Mouse (Mus musculus): ENCODE data around the gene Evi2a.

Evi2a gene

DNA sequence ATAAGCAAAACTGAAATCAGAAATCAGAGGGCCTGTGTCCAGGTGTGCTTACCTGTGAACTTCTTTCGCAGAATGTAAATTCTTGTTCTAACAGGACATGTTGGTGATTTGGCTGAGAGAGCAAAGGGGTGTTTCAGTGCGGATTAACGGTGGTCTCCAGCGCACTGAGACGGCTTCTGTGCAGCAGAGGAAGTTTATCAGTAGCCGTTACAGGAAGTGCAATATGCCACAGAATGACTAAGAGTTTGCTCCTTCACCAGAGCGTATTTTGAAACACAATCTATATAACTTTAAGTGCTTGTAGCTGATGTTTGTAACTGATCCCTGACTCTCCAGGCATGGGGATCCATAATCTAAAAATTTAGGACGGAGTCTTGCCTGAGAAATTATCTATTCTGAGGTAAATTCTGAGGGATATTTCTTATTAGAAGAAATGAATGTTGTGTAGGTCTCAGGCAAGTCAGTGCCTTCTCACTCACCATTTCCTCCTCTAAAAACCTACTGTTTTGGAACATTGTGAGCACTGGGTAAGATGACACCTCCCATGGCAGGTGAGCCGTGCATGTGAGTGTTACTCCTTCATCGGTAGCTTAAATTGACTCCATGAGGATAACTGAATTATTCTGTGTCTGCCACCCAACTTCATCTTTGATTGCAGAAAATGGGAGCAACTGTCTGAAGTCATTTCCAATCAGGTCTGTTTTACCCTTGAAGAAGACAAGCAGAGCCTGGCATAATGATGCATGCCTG lies 6.7 kb downstream of the Evi2a start, which contains the start of gene Evi2b:
Gene Evi2b (minus strand): TSS at position 203 of the 750 bp plus-strand sequence.
- DNase-seq = no peak

DNA sequence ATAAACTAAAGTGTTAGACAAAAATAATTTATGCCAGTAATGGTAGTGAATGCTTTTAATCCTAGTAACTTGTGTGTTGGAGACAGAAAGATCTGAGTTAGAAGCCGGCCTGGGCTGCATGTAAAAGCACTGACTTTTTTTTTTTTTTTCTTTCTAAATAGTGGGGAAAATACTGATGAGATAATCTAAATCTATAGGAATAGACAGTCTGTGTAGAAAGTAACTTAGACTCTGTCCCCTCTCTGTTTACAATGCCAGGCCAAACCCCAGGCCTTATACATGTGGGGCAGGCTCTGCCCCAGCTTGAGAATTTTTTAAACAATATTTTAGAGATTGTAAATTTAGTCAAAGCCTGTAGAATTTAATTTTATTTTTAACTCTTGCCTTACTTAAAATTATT lies 7.5 kb downstream of the Evi2a start:
- DNase-seq = no peak

DNA sequence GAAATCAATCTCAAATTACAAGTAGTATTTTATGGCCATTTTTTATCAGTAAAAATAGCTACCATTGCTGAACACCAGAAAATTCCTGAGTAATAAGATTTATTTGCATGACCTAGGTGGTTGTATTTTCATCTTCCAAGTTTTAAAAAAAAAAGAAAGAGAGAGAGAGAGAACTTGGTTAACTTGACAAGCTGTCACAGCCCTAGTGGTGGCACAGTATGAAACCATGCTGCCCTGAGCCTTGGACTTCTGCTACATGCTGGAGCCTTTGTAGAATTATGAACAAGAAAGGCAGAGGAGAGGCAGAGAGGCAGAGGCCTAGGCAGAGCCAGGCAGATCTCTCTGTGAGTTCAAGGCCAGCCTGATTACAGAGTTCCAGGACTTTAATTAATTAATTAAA lies 8.5 kb downstream of the Evi2a start:
- no peak for DNase-seq

DNA sequence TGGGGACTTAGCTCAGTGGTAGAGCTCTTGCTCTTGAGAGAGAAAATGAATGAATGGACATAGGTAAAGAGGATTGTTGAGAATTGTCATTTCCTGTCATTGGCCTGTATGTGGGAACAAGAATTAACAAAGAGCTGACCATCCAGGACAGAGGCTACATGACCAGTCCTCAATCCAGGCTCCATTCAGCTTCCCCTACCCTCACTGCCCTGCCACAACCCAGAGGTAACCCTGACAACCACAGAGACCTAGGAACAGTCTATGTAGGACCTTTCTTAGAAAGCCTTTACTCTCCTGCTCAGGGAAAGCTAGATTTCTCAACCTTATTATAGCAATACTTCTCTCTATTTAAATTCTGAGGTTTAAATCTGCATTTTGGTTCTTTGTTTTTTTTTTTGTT lies 9.6 kb downstream of the Evi2a start:
- DNase-seq = no peak

DNA sequence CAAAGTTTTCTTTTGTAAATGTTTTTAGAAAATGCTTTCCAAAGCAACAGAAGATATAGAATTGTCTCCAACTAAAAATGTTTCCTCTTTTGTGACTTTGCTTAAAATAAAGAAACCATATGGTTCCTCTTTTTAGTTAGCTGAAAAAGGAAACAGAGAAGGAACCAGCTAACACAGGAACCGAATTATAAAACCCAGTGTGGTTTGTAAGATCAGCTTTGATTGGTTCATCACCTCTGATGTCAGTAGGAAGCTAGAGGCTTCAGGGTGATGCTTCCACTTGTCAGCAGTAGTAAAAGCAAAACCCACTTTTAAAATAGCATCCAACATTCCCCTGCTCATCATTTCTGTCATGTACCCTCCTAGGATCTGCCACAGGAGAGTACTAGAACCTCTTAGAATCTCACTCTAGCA lies 10.5 kb downstream of the Evi2a start:
- no peak for DNase-seq

DNA sequence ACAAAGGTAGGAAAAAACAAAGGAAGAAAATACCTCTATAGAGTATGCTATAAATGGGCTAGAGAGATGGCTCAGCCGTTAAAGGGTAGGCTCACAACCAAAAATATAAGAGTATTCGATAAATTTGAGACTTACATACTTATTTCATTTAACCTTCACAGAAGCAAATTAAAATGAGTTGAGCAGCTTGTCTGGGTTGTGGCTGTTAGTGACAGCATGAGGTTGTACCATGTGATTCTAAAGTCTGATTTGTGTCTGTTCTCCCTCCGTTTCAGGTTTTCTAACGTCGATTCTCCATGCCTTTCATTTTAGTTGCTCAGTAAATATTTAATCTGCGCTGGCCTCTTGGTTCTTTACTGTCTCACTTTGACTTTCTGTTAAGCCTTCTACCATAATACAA lies 11.1 kb downstream of the Evi2a start:
- no peak for DNase-seq

DNA sequence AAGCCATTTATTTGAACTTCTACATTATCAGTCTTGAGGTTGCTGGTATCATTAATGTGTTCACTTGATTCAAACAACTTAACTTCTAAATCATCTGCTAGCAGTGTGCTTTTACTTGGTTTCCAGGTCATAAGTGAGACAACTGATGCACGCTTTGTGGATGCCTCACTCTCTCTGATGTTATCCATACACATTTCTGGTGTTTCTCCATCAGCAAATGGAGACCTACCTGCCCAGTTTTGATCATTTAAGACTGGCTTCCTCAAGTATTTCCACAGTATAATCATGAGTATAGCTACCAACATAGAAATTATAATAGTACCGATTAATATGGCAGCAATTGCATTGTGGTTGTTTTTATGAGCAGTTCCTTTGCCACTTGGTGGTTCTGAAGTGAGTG lies 14.6 kb downstream of the Evi2a start:
- no peak for DNase-seq

DNA sequence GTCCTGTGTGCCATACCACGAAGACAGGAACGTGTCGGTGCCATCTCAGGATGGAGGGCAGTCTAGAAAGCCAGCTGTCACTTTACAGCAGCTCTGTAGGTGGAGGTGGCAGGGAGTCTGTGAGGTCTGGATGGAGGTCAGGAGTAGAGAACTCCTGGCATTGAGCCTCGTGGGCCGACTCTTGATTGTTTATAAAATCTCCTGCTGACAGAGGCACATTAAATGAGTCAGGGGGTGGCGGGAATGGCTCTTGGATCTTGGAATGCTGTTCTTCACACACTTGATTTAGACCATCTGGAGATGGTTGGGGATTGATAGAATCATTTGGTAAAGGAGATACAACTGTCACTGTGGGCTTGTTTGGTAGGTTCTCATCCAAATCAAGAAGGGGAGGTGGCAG lies 15.1 kb downstream of the Evi2a start:
- no peak for DNase-seq

DNA sequence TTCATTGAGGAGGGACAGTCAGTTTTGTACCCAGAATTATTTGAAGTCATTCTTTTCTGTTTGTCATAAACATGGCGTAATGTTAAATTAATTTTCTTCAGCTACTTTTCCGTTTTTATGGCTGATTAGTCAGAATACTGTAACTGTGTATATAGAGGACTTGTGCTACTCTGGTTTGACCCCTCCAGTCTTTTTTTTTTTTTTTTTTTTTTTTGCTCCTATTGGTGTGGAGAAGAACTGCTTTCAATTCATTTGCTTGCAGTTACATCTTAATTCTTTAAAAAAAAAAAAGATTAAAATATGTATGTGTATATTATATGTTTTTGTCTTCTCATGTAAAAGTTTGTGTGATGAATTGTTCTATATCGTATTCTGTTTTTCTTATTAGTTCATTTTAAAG lies 18.4 kb downstream of the Evi2a start:
- no peak for DNase-seq

DNA sequence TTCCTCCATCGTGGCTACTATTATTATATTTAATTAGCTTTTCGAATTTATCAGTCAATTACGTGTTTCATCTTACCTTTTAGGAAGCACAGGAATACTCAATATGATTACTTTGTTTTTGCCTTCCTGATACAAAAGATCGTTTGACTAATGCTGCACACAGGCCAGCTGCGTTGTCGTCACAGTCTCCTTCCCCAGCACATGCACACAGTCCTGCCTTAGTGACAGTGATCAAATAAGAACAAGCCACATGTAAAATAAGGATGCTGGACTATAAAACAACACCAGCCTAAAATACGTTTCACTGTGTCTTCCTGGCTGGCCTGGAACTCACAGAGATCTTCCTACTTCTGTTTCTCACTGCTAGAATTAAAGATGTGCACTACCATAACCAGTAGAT lies 25.9 kb downstream of the Evi2a start:
- DNase-seq = no peak

DNA sequence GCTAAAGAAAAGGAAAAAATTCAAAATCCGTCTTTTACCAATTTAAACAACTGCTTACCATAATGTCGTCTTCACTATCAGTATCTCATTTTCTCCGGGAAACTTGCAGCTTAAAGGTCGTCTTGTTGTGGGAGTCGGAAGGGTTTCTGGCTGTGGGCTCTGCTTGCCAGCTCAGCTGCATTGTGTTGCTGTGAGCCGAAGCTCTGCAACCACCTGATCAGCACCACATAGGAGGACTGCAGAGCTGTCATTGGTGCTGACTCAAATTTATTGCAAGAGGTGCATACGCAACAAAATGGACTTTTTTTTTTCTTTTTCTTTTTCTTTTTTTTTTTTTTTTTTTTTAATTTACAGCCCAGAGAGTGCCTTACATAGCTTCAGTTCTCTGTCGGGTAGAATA lies 26.6 kb downstream of the Evi2a start, which contains the start of gene Omg:
Gene Omg (minus strand): TSS at position 240 of the 400 bp plus-strand sequence.
- no peak for DNase-seq

DNA sequence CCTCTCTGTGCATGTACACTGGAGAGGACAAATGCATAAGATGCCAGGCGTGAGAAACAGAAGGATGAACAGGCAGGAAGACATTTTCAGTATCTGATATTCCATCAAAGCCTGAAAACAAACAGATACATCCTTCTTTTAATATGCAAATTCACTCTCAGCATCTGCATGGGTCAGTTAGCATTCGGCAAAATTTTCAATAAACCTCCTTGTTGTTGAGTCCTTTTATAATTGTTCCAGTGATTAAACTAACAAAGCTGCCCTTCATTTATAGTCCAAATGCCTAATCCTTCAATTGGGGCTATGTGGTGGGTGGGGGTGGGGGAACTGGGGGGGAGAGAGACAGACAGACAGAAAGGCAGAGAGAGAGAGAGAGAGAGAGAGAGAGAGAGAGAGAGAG lies 27.5 kb downstream of the Evi2a start:
- no peak for DNase-seq

DNA sequence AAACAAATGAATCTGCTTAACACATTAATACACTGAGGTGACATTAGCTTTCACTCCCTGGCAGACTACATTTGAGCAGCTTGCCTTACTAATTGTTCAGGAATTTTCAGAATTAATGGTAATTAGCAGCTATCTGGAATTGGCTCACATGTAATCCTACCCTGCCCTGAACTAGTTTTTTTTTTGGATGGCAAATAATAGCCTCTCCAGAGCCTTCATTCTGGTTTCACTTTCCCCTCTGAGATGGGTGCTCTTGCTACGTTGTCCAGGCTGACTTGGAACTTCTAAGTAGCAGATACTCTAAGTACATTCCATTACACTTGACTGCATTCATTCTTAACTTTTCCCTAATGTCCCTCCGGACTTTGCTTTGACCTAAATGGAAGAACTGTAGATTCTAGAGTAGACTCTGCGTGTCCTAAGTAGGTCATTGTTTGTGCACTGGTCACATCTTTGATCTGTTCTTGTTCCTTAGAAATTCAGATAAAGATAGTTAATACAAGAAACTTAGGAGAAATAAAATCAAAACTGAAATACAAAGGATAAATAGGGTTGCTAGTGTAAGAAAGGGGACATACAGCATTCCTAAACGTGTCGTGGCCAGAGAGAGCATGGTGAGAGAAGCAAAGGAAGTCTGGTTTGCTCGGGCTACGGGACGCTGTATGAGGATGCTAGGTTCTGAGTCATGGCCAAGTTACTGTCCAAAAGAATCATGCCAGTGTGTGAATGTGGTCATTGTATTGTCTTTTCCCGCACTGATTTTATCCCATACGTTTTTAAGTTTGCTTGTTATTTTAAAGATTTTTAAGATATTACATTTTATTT lies 35.2 kb downstream of the Evi2a start:
- DNase-seq = no peak

DNA sequence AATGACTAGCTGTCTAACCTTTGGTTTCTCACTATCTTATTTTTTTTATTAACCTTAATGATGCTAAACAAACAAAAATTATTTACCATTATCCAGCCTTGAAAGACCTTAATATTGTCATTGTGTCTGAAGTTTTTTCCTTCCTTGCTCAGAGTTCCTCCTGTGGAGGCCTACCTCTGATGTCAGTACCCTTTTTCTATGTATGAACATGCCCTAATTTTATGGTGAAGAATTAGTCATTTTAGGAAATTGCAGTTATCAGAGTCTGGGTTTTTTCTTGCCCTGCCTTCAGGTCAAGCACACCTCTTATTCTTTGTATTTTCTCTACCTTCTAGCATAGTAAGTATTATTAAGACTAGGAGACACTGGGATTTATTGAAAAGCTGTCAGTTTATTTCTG lies 45.7 kb downstream of the Evi2a start:
- no peak for DNase-seq

DNA sequence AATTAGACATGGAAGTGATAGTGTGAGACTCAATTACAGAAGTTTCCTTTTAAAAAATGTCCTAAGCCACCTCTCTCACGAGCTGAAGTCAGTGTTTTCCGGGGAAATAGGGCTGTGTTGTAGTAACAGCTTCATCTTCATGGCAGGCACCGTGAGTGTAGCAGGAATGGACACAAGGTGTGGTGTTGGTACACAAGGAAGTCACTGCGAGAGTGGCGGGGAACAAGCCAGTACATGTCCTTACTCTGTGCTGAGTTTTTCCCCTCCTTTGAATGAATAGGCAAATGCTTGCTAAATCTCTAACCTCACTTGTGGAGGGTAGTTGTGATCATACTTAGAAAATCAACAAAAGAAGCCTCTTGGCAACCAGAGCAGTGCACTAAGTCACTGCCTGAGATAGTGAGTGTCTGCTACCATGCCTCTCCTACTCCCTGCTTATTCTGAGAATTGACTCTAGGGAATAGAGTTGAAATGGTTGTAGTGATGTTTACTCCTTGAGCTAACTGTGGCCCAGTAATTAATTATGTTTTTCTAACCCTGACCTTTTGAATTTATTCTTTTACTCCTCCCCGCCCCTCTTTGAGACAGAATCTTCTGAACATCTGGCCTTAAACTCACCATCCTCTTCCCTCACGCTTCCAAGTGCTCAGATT lies 46.4 kb downstream of the Evi2a start:
- DNase-seq = no peak

DNA sequence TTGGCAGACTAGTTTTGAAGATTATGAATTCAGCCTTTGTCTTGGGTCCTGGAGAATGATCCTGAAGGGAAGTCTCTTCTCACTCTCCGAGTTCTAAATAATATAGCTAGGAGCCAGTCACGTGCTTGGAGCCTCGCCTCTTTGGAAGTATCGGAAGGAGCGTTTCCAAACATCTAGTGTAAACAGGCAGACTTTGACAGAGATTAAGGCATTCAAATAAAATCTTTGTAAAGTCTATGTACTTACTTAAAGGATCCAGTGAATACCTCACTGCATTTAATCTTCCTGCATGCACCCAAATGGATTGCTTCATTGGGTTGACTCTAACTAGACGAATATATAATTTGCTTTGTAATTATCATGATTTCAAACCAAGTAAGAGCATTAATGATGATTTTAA lies 47.0 kb downstream of the Evi2a start:
- no peak for DNase-seq
